16 mouse cellular contexts compared by ENCODE assay signal in genomic region chr1:77495790-77496158, GRCm38 (mm10). TPM values are rescaled to one million over a fixed set of nuclear protein-coding genes. Genes with fewer than 3 reads are reported as not detected.
A peak's percentile ranks its signal among the peaks of the same experiment; 100 is the strongest.
DNase-seq lines count a peak whose midpoint lies in the region; ATAC-seq and TF ChIP-seq lines count a peak whose summit lies in the region.
"Had no signal": no experiment of that assay in that cellular context is flagged by ENCODE, and none has a peak within 500 bp of the region (broad histone marks: within the 10 kb centered on the region; RNA-seq: fewer than 3 reads in every experiment).

No protein-coding gene starts in this region.

- DNase-seq in neural tube, embryonic 11.5 days (ENCODE audit: low spot score) = no peak
- DNase-seq in neural tube, embryonic 10.5 days (ENCODE audit: extremely low spot score, low spot score) = no peak
- no peak for DNase-seq in forebrain, postnatal 0 days
- DNase-seq in lung, postnatal 36 days = no peak
- no peak for DNase-seq in adrenal gland, adult 2 months
- no peak for DNase-seq in kidney, postnatal 25 days
- DNase-seq: cerebellum, adult 9-10 months; kidney, postnatal 10 days; lung, adult 18-20 months; thymus, postnatal 25 days had no signal

- H3K9ac ChIP-seq in neural tube, embryonic 11.5 days (ENCODE audit: low read length) = no peak overlapping the region
- no peak overlapping the region for H3K9ac ChIP-seq in embryonic facial prominence, embryonic 13.5 days
- H3K9ac ChIP-seq in forebrain, postnatal 0 days = no peak overlapping the region
- no peak overlapping the region for H3K9ac ChIP-seq in midbrain, embryonic 15.5 days
- H3K9ac ChIP-seq: embryonic facial prominence, embryonic 12.5 days; intestine, embryonic 15.5 days; stomach, embryonic 15.5 days had no signal

- WGBS in neural tube, embryonic 11.5 days = 20% methylated on average over 7 of the region's 7 CpGs
- 19% methylated on average over 7 of the region's 7 CpGs for WGBS in embryonic facial prominence, embryonic 13.5 days
- WGBS in forebrain, postnatal 0 days = 20% methylated on average over 7 of the region's 7 CpGs
- WGBS in midbrain, embryonic 15.5 days = 15% methylated on average over 7 of the region's 7 CpGs

- no peak overlapping the region for H3K4me3 ChIP-seq in neural tube, embryonic 11.5 days (ENCODE audit: low read depth, low read length)
- H3K4me3 ChIP-seq in embryonic facial prominence, embryonic 13.5 days = no peak overlapping the region
- no peak overlapping the region for H3K4me3 ChIP-seq in forebrain, postnatal 0 days (ENCODE audit: low read depth, low read length)
- no peak overlapping the region for H3K4me3 ChIP-seq in midbrain, embryonic 15.5 days
- H3K4me3 ChIP-seq: embryonic facial prominence, embryonic 12.5 days; intestine, embryonic 15.5 days; myocyte; stomach, embryonic 15.5 days had no signal

- no peaks in the 10 kb centered on the region for H3K36me3 ChIP-seq in neural tube, embryonic 11.5 days (ENCODE audit: control insufficient read depth, insufficient read depth, low read length)
- peaks cover 13% of the 10 kb centered on the region for H3K36me3 ChIP-seq in embryonic facial prominence, embryonic 13.5 days
- no peaks in the 10 kb centered on the region for H3K36me3 ChIP-seq in forebrain, postnatal 0 days (ENCODE audit: insufficient read depth)
- no peaks in the 10 kb centered on the region for H3K36me3 ChIP-seq in midbrain, embryonic 15.5 days (replicated peaks)
- H3K36me3 ChIP-seq: intestine, embryonic 15.5 days; stomach, embryonic 15.5 days had no signal

- no peak for TF ChIP-seq CTCF in forebrain, postnatal 0 days (IDR thresholded peaks at IDR 0.05; ENCODE audit: low read depth)

- H3K4me1 ChIP-seq in neural tube, embryonic 11.5 days (ENCODE audit: control insufficient read depth, insufficient read depth, low read length) = peaks cover 37% of the 10 kb centered on the region
- peaks cover 66% of the 10 kb centered on the region for H3K4me1 ChIP-seq in embryonic facial prominence, embryonic 13.5 days
- H3K4me1 ChIP-seq in forebrain, postnatal 0 days (ENCODE audit: insufficient read depth) = peaks cover 27% of the 10 kb centered on the region
- H3K4me1 ChIP-seq in midbrain, embryonic 15.5 days = peaks cover 46% of the 10 kb centered on the region

- H3K9me3 ChIP-seq in neural tube, embryonic 11.5 days (ENCODE audit: control insufficient read depth, low read length) = no peaks in the 10 kb centered on the region
- no peaks in the 10 kb centered on the region for H3K9me3 ChIP-seq in embryonic facial prominence, embryonic 13.5 days
- H3K9me3 ChIP-seq in forebrain, postnatal 0 days (ENCODE audit: low read length) = no peaks in the 10 kb centered on the region
- no peaks in the 10 kb centered on the region for H3K9me3 ChIP-seq in midbrain, embryonic 15.5 days
- H3K9me3 ChIP-seq: embryonic facial prominence, embryonic 12.5 days; intestine, embryonic 15.5 days; stomach, embryonic 15.5 days had no signal

- no peak for ATAC-seq in neural tube, embryonic 11.5 days (ENCODE audit: insufficient read depth, low FRiP score, low TSS enrichment)
- no peak for ATAC-seq in embryonic facial prominence, embryonic 13.5 days (ENCODE audit: insufficient number of reproducible peaks, insufficient read depth, low FRiP score, low TSS enrichment, low read depth)
- no peak for ATAC-seq in forebrain, postnatal 0 days
- no peak for ATAC-seq in midbrain, embryonic 15.5 days (replicated peaks)
- ATAC-seq: intestine, embryonic 15.5 days had no signal

- H3K27me3 ChIP-seq in neural tube, embryonic 11.5 days (ENCODE audit: control insufficient read depth, insufficient read depth, low read length) = no peaks in the 10 kb centered on the region
- no peaks in the 10 kb centered on the region for H3K27me3 ChIP-seq in embryonic facial prominence, embryonic 13.5 days
- H3K27me3 ChIP-seq in forebrain, postnatal 0 days (ENCODE audit: insufficient read depth, low read length) = no peaks in the 10 kb centered on the region
- H3K27me3 ChIP-seq in midbrain, embryonic 15.5 days (replicated peaks) = no peaks in the 10 kb centered on the region
- H3K27me3 ChIP-seq: embryonic facial prominence, embryonic 12.5 days; intestine, embryonic 15.5 days; stomach, embryonic 15.5 days had no signal

- H3K27ac ChIP-seq in neural tube, embryonic 11.5 days (ENCODE audit: low read depth, low read length) = peak overlapping the region; percentile 58; the same call in 1 of the 2 replicates
- H3K27ac ChIP-seq in embryonic facial prominence, embryonic 13.5 days = no peak overlapping the region; the same call in 1 of the 2 replicates
- H3K27ac ChIP-seq in forebrain, postnatal 0 days (ENCODE audit: low read depth, low read length) = no peak overlapping the region
- H3K27ac ChIP-seq in midbrain, embryonic 15.5 days = no peak overlapping the region
- H3K27ac ChIP-seq: embryonic facial prominence, embryonic 12.5 days; intestine, embryonic 15.5 days; stomach, embryonic 15.5 days had no signal

- H3K4me2 ChIP-seq in neural tube, embryonic 11.5 days (ENCODE audit: low read depth) = peak overlapping the region; percentile 13; the same call in 1 of the 2 replicates
- peak overlapping the region; percentile 43 for H3K4me2 ChIP-seq in embryonic facial prominence, embryonic 13.5 days
- H3K4me2 ChIP-seq in forebrain, postnatal 0 days (ENCODE audit: low read depth) = peak overlapping the region; percentile 9
- H3K4me2 ChIP-seq in midbrain, embryonic 15.5 days = peak overlapping the region; percentile 8; the same call in 1 of the 2 replicates
- H3K4me2 ChIP-seq: intestine, embryonic 15.5 days; stomach, embryonic 15.5 days had no signal

RNA-seq across cellular contexts. Expression of gene Epha4, which starts 19.1 kb away (rescaled TPM):
- polyA plus RNA-seq in neural tube, embryonic 11.5 days (2014; fragmentation: Nextera tagmentation; extraction: Ambion mirVana) = 23.1 and 26.6 TPM in 2 replicates
- polyA plus RNA-seq in embryonic facial prominence, embryonic 13.5 days (2015; fragmentation: Nextera tagmentation; extraction: Ambion mirVana) = 65.9 and 70.7 TPM in 2 replicates
- total RNA-seq in forebrain, postnatal 0 days (2014; rRNA removed) = 111 and 118 TPM in 2 replicates
- polyA plus RNA-seq in forebrain, postnatal 0 days (2015; fragmentation: Nextera tagmentation; extraction: Ambion mirVana) = 45.9 and 58.7 TPM in 2 replicates
- 33.0 and 38.5 TPM in 2 replicates for polyA plus RNA-seq in midbrain, embryonic 15.5 days (2015; fragmentation: Nextera tagmentation; extraction: Ambion mirVana)
- 1 to 10 TPM; 2.1 to 2.8 TPM for total RNA-seq in adrenal gland, adult 2 months (2021)
- polyA plus RNA-seq in adrenal gland, adult 2 months (2012; rRNA removed) = 0.74 and 1.3 TPM in 2 replicates

Comparison
In these comparisons a context has a peak if more than half of its experiments do, and no peak if none do; other contexts are left out.
1. RNA of gene Epha4, which starts 19.1 kb away (polyA plus RNA-seq): 65.9 to 70.7 TPM in embryonic facial prominence, embryonic 13.5 days, 45.9 to 58.7 TPM in forebrain, postnatal 0 days, 33.0 to 38.5 TPM in midbrain, embryonic 15.5 days and 23.1 to 26.6 TPM in neural tube, embryonic 11.5 days; 0.74 to 1.3 TPM in adrenal gland, adult 2 months; every median in the first group is over 10 times any median in the second.
2. Peak in every context shown above with its lines, with median percentiles within 50 percentile points of each other: H3K4me2 ChIP-seq.